ENCODE assay signal across 9 mouse cellular contexts in genomic region chr2:18906421-18907084, GRCm38 (mm10).
DNase-seq lines count a peak whose midpoint lies in the region; ATAC-seq lines count a peak whose summit lies in the region.
"Had no signal": no experiment of that assay in that cellular context is flagged by ENCODE, and none has a peak within 500 bp of the region (broad histone marks: within the 10 kb centered on the region; RNA-seq: fewer than 3 reads in every experiment).

No protein-coding gene starts in this region.

- H3K36me3 ChIP-seq in embryonic facial prominence, embryonic 10.5 days (replicated peaks) = no peaks in the 10 kb centered on the region
- no peaks in the 10 kb centered on the region for H3K36me3 ChIP-seq in heart, embryonic 11.5 days (ENCODE audit: control insufficient read depth, insufficient read depth, low read length)

- H3K4me2 ChIP-seq in heart, embryonic 11.5 days = no peak overlapping the region

- peak; percentile 92 for DNase-seq in heart, adult 11 months
- no peak for DNase-seq in heart, postnatal 14 days
- peak; percentile 58 for DNase-seq in Muller cell, postnatal 12 days (ENCODE audit: inconsistent ontology term)
- no peak for DNase-seq in embryonic facial prominence, embryonic 10.5 days (ENCODE audit: low spot score)
- peak; percentile 46 to 63 for DNase-seq in layer of hippocampus, postnatal 10 days (ENCODE audit: low spot score in 2 of 2)
- no peak for DNase-seq in testis, postnatal 10 days (ENCODE audit: low spot score)
- no peak for DNase-seq in thymus, postnatal 10 days (ENCODE audit: low spot score in 2 of 2)
- DNase-seq: lung, postnatal 36 days had no signal

- WGBS in embryonic facial prominence, embryonic 10.5 days = 51% methylated on average over 2 of the region's 2 CpGs
- 67% methylated on average over 2 of the region's 2 CpGs for WGBS in heart, embryonic 11.5 days (ENCODE audit: insufficient replicate concordance)

- H3K9ac ChIP-seq in heart, embryonic 11.5 days (ENCODE audit: low read depth, low read length) = no peak overlapping the region

- no peak for ATAC-seq in heart, embryonic 11.5 days (replicated peaks; ENCODE audit: insufficient number of reproducible peaks, low FRiP score, low TSS enrichment)

- no peaks in the 10 kb centered on the region for H3K9me3 ChIP-seq in embryonic facial prominence, embryonic 10.5 days
- H3K9me3 ChIP-seq in heart, embryonic 11.5 days (replicated peaks; ENCODE audit: control insufficient read depth, low read length) = no peaks in the 10 kb centered on the region

- H3K27me3 ChIP-seq in embryonic facial prominence, embryonic 10.5 days (replicated peaks; ENCODE audit: low read depth, poor library complexity, severe bottlenecking) = no peaks in the 10 kb centered on the region
- no peaks in the 10 kb centered on the region for H3K27me3 ChIP-seq in heart, embryonic 11.5 days (ENCODE audit: control insufficient read depth, insufficient read depth, low read length)

- H3K4me1 ChIP-seq in embryonic facial prominence, embryonic 10.5 days = peaks cover 10% of the 10 kb centered on the region; the same call in 1 of the 2 replicates
- 0 out of 2 replicates have a peak, but pooled peaks cover 3% of the 10 kb centered on the region for H3K4me1 ChIP-seq in heart, embryonic 11.5 days (ENCODE audit: control insufficient read depth, insufficient read depth, low read length)

- intact Hi-C loops in heart, postnatal 14 days (cut with DNase I) = no loop called here

- no peak overlapping the region for H3K4me3 ChIP-seq in embryonic facial prominence, embryonic 10.5 days
- no peak overlapping the region for H3K4me3 ChIP-seq in heart, embryonic 11.5 days (ENCODE audit: low read depth, low read length)

- H3K27ac ChIP-seq in embryonic facial prominence, embryonic 10.5 days (replicated peaks) = peak overlapping the region; percentile 30; the same call in 1 of the 2 replicates
- no peak overlapping the region for H3K27ac ChIP-seq in heart, embryonic 11.5 days (ENCODE audit: low read depth, low read length)

Comparison
In these comparisons a context has a peak if more than half of its experiments do, and no peak if none do; other contexts are left out.
1. DNase-seq: peak in heart, adult 11 months (single experiment), Muller cell, postnatal 12 days (single experiment) and layer of hippocampus, postnatal 10 days (2 of 2); none in heart, postnatal 14 days (0 of 2), embryonic facial prominence, embryonic 10.5 days (single experiment), testis, postnatal 10 days (single experiment) and thymus, postnatal 10 days (0 of 2).